Mouse (Mus musculus) liver, embryonic 16.5 days (tissue): ENCODE data around the gene Cyp24a1. TPM values are rescaled to one million over a fixed set of nuclear protein-coding genes. Genes with fewer than 3 reads are reported as not detected.
A peak's percentile ranks its signal among the peaks of the same experiment; 100 is the strongest.

Experiments
- ATAC-seq: fragments of 200-750 bp; cut with Nextera tagmentation; 2 replicates; pipeline ENCODE4 v1.8.0; 2017; ENCODE audit warnings: low read depth, mild to moderate bottlenecking, moderate number of reproducible peaks, moderate library complexity
- H3K27ac ChIP-seq: fragments of 300-500 bp; sonication (generic); 2 replicates; pipeline ENCODE4 v1.5.1; 2014; ENCODE audit warnings: mild to moderate bottlenecking, low read length
- H3K27me3 ChIP-seq: fragments of 300-500 bp; sonication (generic); 2 replicates; pipeline ENCODE4 v1.6.1; 2014; ENCODE audit warnings: low read depth, low read length, mixed read lengths; ENCODE audit not compliant: control insufficient read depth, insufficient read depth
- H3K36me3 ChIP-seq: fragments of 300-500 bp; sonication (generic); 2 replicates; pipeline ENCODE4 v1.6.1; 2014; ENCODE audit warnings: mild to moderate bottlenecking; ENCODE audit not compliant: control insufficient read depth, insufficient read depth
- H3K4me1 ChIP-seq: fragments of 300-500 bp; sonication (generic); 2 replicates; pipeline ENCODE4 v1.6.1; 2014; ENCODE audit warnings: low read depth, low read length, mixed read lengths; ENCODE audit not compliant: control insufficient read depth
- H3K4me2 ChIP-seq: fragments of 300-500 bp; sonication (generic); 2 replicates; pipeline ENCODE4 v1.6.1; 2014; ENCODE audit warnings: low read depth, low read length, mixed read lengths
- H3K4me3 ChIP-seq: fragments of 300-500 bp; sonication (generic); 2 replicates; pipeline ENCODE4 v1.5.1; 2014; ENCODE audit warnings: low read depth, mild to moderate bottlenecking, low read length
- H3K9ac ChIP-seq: fragments of 300-500 bp; sonication (generic); 2 replicates; pipeline ENCODE4 v1.6.1; 2014; ENCODE audit warnings: low read depth, low read length
- H3K9me3 ChIP-seq: fragments of 300-500 bp; sonication (generic); replicated peaks from 2 replicates; pipeline ENCODE4 v1.6.1; 2016; ENCODE audit warnings: low read length; ENCODE audit not compliant: control insufficient read depth
- WGBS: fragments of 180-500 bp; shearing (Covaris S2); extraction: QIAGEN DNeasy Blood & Tissue Kit; methylation state at CpG from one replicate; pipeline ENCODE4 v1.1.7; 2014; ENCODE audit not compliant: insufficient replicate concordance; 5-methylcytosine and 5-hydroxymethylcytosine counted together
- polyA plus RNA-seq: library from polyadenylated mRNA; unstranded; fragments of >200 nt; fragmentation: Nextera tagmentation; extraction: Ambion mirVana; gene quantifications from 2 replicates; pipeline ENCODE4 v1.2.1, GENCODE M21; 2015

Cyp24a1 gene
- polyA plus RNA-seq = not detected in 2 replicates

GRCm38 (mm10) chr2:170497091-170497566 lies at the start of gene Cyp24a1:
Gene Cyp24a1, minus strand, starts transcription at chr2:170497145.
- Histone ChIP-seq H3K9me3 (no peaks in the 10 kb centered on the region), H3K9ac (no peak within 1 kb of the TSS), H3K4me1 (no peaks in the 10 kb centered on the region; the same call in 1 of the 2 replicates), H3K4me2 (no peak within 1 kb of the TSS), H3K27me3 (peaks cover 39% of the 10 kb centered on the region), H3K36me3 (no peaks in the 10 kb centered on the region), H3K4me3 (0 out of 2 replicates have a peak within 1 kb of the TSS, but pooled peaks have one; percentile 6), H3K27ac (no peak within 1 kb of the TSS)
- WGBS = under 1% methylated on average over 35 of the region's 36 CpGs
- peak; percentile 32; the same call in 1 of the 2 replicates for ATAC-seq

DNA sequence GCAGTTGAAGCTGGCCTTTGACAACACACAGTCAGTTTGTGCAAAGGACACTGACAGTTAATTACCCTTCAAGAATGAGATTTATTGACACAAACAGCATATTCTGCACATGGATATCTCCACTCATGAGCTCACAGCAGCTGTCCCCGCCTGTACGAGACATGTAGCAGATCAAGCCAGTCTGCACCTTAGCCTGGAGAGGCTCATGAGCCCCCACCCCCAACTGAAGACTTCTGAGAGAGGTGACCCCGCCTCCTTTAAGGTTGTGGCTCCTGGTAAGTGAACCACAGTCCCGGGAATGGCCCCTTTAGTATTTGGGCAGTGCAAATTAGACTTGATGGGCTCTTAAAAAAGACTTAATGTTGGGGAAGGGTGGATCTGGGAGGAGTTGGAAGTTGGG lies 48.8 kb upstream of the Cyp24a1 start:
- no peaks in the 10 kb centered on the region for H3K4me1 ChIP-seq
- no peaks in the 10 kb centered on the region for H3K27me3 ChIP-seq
- H3K36me3 ChIP-seq = no peaks in the 10 kb centered on the region
- no peak for ATAC-seq
- no peak overlapping the region for H3K9ac ChIP-seq
- no peak overlapping the region for H3K27ac ChIP-seq
- WGBS = 44% methylated on average over 4 of the region's 4 CpGs
- no peak overlapping the region for H3K4me2 ChIP-seq
- H3K9me3 ChIP-seq = no peaks in the 10 kb centered on the region
- H3K4me3 ChIP-seq = no peak overlapping the region

DNA sequence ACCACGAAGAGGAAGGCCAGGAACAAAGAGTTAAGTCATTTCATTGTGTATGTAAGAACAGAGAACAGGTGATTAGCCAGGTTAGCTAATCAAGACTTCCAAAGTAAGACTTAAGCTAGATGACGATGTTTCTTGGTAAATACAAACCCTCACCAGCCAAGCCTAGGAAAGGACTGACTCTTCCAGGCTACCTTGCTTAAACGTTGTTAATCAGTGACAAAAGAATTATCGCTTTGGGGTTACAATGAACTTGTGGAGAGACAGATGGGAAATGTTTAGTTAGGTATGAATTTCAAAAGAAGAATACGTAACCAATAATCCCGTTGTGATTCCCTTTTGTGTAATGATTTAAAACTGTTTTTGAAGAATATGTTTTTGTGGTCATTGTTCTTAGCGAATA lies 48.0 kb upstream of the Cyp24a1 start:
- no peak for ATAC-seq
- H3K4me2 ChIP-seq = no peak overlapping the region

GRCm38 (mm10) chr2:170544159-170544558 lies 47.2 kb upstream of the Cyp24a1 start:
- H3K4me2 ChIP-seq = no peak overlapping the region
- no peak overlapping the region for H3K4me3 ChIP-seq
- H3K9me3 ChIP-seq = no peaks in the 10 kb centered on the region
- WGBS = 55% methylated on average over 3 of the region's 3 CpGs
- ATAC-seq = no peak
- no peak overlapping the region for H3K27ac ChIP-seq
- no peaks in the 10 kb centered on the region for H3K36me3 ChIP-seq
- H3K4me1 ChIP-seq = no peaks in the 10 kb centered on the region
- no peaks in the 10 kb centered on the region for H3K27me3 ChIP-seq
- no peak overlapping the region for H3K9ac ChIP-seq

More for the DNA sequence above, 48.0 kb upstream of the Cyp24a1 start:
- Histone ChIP-seq H3K36me3 (no peaks in the 10 kb centered on the region), H3K4me3 (no peak overlapping the region), H3K27me3 (no peaks in the 10 kb centered on the region), H3K9me3 (no peaks in the 10 kb centered on the region), H3K27ac (no peak overlapping the region), H3K4me1 (no peaks in the 10 kb centered on the region), H3K9ac (no peak overlapping the region)
- WGBS = 57% methylated on average over 7 of the region's 7 CpGs

DNA sequence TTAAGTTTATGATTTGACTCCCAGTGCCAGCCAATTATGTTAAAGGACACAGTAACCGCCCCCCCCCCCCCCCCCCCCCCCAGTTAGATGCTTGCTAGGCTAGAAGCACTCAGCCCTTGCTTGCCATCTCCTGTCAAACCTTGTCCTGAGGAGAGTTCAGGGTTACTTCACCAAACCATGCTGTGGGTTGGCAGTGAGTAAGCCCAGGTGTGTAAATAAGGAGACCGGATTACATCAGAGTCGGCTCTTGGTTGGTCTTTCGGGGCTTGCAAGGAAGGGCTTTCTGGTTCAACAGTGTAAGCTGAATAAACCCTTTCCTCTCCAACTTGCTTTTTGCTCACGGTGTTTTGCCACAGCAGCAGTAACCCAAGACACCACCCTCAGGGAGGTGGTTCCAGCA lies 46.7 kb upstream of the Cyp24a1 start:
- H3K9me3 ChIP-seq = no peaks in the 10 kb centered on the region
- H3K4me2 ChIP-seq = no peak overlapping the region
- no peaks in the 10 kb centered on the region for H3K36me3 ChIP-seq
- H3K27ac ChIP-seq = no peak overlapping the region
- ATAC-seq = no peak
- 51% methylated on average over 5 of the region's 5 CpGs for WGBS
- H3K9ac ChIP-seq = no peak overlapping the region
- H3K4me3 ChIP-seq = no peak overlapping the region
- no peaks in the 10 kb centered on the region for H3K4me1 ChIP-seq
- H3K27me3 ChIP-seq = no peaks in the 10 kb centered on the region

DNA sequence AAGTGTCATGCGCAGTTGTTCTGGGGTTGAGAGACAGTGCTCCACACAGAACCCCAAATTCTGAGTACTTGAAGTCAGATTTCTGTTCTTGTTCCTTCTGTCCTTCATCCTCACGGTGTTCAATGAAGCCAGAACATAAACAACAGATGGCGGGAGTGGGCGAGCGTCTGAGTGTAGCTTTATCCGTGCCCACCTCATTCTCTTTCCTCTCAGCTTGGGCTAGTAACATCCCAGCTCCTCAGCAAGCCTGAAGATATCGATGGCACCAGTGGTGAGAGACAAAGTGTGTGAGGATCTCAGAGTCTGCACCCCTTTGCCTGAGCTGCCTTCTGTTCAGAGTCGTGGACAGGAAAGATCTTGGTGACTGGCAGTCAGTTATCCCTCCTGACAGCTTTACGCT lies 42.3 kb upstream of the Cyp24a1 start:
- WGBS = 75% methylated on average over 9 of the region's 9 CpGs

DNA sequence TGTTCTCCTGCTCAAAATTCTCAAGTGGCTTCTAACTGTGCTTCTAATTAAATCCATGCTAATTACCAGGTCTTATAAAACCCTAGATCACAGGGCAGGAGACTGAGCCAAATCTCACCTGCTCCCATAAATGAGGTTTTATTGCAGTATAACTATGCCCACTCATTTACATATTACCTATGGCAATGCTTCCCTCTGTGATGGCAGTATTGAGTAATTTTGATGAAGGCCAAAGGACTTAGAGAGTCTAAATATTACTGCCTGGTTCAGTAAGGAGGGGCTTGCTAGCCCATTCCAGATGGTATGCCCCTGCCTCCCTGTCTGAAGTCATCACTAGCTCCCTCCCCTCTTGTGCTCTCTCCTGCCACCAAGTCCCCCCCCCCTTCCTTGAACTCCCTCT lies 38.9 kb upstream of the Cyp24a1 start:
- H3K27ac ChIP-seq = no peak overlapping the region
- no peak overlapping the region for H3K4me2 ChIP-seq
- ATAC-seq = no peak
- H3K4me1 ChIP-seq = no peaks in the 10 kb centered on the region
- H3K9me3 ChIP-seq = no peaks in the 10 kb centered on the region
- H3K27me3 ChIP-seq = no peaks in the 10 kb centered on the region
- H3K4me3 ChIP-seq = no peak overlapping the region
- H3K9ac ChIP-seq = no peak overlapping the region
- no peaks in the 10 kb centered on the region for H3K36me3 ChIP-seq

More for the DNA sequence above, 42.3 kb upstream of the Cyp24a1 start:
- Histone ChIP-seq H3K9ac (no peak overlapping the region), H3K27ac (no peak overlapping the region), H3K36me3 (no peaks in the 10 kb centered on the region), H3K9me3 (no peaks in the 10 kb centered on the region), H3K4me1 (no peaks in the 10 kb centered on the region), H3K27me3 (no peaks in the 10 kb centered on the region), H3K4me2 (no peak overlapping the region), H3K4me3 (no peak overlapping the region)
- ATAC-seq = no peak

DNA sequence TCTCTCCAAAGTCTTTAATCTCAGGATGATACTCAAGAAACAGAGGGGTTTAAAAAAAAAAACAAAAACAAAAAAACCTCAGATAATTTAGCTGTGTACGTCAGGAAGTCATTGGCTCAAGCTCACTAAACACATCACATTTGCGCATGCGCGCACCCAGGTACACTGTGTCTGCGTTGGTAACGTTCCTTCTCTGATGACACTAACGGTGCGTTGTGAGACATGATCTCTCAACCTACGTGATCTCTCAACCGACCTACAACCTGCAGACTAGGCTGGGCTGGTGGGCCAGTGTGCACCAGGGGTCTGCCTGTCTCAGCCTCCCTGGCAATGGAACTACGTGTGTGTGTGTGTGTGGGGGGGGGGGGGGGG lies 37.8 kb upstream of the Cyp24a1 start:
- no peak for ATAC-seq
- H3K9ac ChIP-seq = no peak overlapping the region
- no peaks in the 10 kb centered on the region for H3K36me3 ChIP-seq
- H3K4me2 ChIP-seq = no peak overlapping the region
- 79% methylated on average over 11 of the region's 11 CpGs for whole genome bisulfite sequencing
- H3K9me3 ChIP-seq = no peaks in the 10 kb centered on the region
- H3K4me1 ChIP-seq = no peaks in the 10 kb centered on the region
- no peaks in the 10 kb centered on the region for H3K27me3 ChIP-seq
- no peak overlapping the region for H3K4me3 ChIP-seq
- H3K27ac ChIP-seq = no peak overlapping the region

DNA sequence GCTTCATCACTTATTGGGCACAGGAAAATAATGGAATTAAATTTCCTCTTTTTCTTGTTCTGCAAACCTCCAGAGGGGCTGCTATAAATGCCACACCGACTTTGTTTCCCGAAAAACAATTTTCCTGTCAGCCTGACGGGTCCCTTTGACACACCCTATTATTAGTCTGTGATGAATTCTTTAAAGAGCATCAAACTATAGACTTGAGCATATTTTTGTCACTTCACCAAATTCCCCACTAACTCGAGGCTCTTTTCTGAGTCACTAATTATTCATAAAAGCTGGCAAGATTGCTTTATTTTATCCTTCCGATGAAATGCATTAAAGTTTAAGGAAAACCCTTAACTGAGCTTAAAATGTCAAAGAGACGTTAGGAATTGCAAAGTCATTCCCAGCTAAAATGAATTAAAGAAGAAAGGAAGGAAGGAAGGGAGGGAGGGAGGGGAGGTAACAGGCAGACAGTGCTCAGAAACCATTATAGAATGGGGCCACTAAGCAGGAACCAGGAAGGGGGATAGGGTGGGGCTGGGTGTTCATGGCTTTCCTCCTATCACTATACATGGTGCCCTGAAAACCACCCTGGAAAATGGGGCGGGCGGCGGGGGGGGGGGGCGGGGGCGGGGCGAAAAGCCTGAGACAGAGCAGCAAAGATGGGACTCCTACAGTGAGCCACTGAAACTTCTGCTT lies 37.3 kb upstream of the Cyp24a1 start:
- Histone ChIP-seq H3K36me3 (no peaks in the 10 kb centered on the region), H3K9me3 (no peaks in the 10 kb centered on the region), H3K4me3 (no peak overlapping the region), H3K4me1 (no peaks in the 10 kb centered on the region), H3K27ac (no peak overlapping the region), H3K9ac (no peak overlapping the region), H3K27me3 (no peaks in the 10 kb centered on the region), H3K4me2 (no peak overlapping the region)
- WGBS = 31% methylated on average over 6 of the region's 12 CpGs
- ATAC-seq = no peak
